Mouse (Mus musculus): ENCODE results near the gene Tmem218.

The Tmem218 gene

DNA sequence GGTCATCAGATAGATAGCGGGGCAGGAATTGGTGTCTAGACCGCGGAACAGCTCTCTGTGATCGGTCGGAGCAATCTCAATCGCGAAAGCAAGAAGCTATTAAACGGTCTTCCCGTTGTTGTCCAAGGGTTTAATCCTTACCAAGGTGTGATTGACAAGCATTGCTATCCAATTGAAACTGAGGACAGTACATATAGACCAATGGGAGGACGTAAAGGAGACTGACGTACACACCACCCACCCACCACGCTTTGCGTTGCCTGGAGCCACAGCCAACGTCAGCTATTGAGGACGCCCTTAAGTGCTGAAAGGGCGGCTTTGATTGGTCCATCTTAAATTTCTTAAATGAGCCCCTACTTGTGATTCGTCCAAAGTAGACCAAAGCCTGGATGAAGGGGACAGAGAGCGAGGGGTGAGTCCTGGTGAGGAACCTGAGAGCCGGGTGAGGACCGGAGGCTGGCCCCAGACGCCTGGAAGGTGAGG is at the start of gene Tmem218:
Gene Tmem218 (plus strand): TSS at position 295 of the 483 bp plus-strand sequence.
- POLR2A ChIA-PET: interaction anchor here in 3 of 4 experiments (0.6 to 1.9 kb wide), 38 partner anchors 9 to 482 kb away, joined by 3 to 8 read pairs (median 4); partner anchors contain the start of genes Ccdc15 (in 1 of the 3), Pknox2 (in 1 of the 3) and Tbrg1 (in 1 of the 3)
- CTCF ChIA-PET: interaction anchor here (0.9 to 1.5 kb wide), 8 partner anchors 22 to 313 kb away, joined by 3 to 5 read pairs (median 4); partner anchors contain the start of gene Slc37a2 (in 1 of the 4)

DNA sequence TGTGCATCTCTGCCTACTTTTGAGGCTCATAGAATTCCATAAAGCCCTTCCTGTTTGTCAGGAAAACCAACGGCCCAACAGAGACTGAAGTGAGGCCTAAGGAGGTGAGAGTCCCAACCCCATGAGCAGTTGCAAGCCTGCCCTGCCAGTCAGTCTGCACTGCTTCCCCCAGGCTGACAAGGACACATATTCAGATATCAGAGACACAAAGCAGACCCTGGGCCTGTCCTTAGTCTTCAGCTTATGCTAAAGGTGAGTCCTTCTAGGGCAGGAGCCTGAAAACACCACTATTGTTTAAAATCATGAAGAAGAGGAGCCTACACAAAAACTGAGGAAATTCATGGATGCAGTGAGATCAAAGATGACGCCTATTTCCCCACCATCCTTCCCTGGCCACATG is 47.3 kb upstream of the Tmem218 start:
- ChIA-PET CTCF (interaction anchor here in 2 of 4 experiments (0.9 to 1.3 kb wide), 3 partner anchors 17 to 187 kb away, joined by 3 read pairs; no protein-coding TSS in a partner anchor), POLR2A (interaction anchor here in 1 of 4 experiments (1.0 kb wide), 1 partner anchor 340 kb away, joined by 3 read pairs; no protein-coding TSS in a partner anchor)

DNA sequence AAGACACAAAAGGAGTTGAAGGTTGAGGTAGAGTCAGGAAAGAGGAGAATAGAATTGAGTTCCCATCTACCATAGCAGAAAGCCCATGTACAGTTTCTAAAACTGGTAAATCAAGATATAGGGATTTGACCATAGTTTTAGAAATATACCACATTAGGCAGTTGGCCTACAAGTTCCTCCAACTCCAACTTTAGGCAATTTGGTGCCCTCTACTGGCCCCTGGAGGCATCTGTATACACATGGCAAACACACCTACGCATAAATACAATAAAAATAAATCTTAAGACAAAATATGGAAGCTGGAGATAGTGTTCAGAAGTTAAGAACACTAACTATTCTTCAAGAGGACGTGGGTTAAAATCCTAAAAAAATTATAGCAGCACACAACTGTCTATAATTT is 41.1 kb upstream of the Tmem218 start:
- ChIA-PET CTCF (interaction anchor here in 2 of 4 experiments (0.6 kb wide), 2 partner anchors 213 to 254 kb away, joined by 3 read pairs; no protein-coding TSS in a partner anchor), POLR2A (no interaction called here)

DNA sequence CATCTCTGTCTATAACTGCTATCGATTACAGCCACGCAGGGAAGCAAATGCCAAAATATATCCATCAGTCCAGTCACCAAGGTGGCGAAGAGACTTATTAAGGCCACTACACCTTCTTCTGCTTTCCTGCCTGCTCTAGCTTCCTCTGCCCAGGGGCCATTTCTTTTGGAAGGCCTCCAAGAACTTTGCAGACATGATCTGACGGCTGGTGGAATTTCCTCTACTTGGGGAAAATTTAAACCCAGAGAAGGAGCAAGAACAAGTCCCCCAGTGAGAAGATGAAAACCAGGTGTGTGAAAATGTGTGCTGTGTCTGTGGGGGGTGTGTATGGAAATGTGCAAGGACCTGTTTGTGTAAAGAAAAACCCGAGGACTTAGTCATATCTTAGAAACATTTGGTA is 34.6 kb upstream of the Tmem218 start:
- ChIA-PET POLR2A (no interaction called here), CTCF (interaction anchor here in 1 of 4 experiments (1.1 kb wide), 1 partner anchor 200 kb away, joined by 4 read pairs; no protein-coding TSS in a partner anchor)

DNA sequence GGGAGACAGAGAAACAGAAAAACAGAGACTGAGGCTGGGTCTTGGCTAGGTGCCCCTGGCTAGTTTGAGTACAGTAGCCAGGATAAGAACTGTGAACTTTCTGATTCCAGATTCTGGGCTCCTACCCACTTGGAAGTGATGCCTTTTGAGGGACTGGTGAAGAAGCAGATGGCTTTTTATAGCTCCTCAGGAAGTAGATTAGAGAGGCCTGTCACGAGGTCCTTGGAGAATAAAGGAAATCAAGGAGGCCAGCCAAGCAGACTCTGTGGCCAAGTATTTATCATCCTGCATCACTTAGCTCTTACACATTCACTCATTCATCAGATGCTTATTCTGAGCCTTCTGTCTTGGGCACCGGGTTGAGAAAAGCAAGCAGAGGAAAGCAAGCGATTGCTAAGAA is 32.0 kb upstream of the Tmem218 start:
- POLR2A ChIA-PET: interaction anchor here in 2 of 4 experiments (0.6 to 1.0 kb wide), 2 partner anchors 13 to 37 kb away, joined by 3 to 4 read pairs; no protein-coding TSS in a partner anchor
- CTCF ChIA-PET: interaction anchor here in 2 of 4 experiments (0.6 to 1.8 kb wide), 5 partner anchors 41 to 242 kb away, joined by 3 to 7 read pairs (median 4); no protein-coding TSS in a partner anchor

DNA sequence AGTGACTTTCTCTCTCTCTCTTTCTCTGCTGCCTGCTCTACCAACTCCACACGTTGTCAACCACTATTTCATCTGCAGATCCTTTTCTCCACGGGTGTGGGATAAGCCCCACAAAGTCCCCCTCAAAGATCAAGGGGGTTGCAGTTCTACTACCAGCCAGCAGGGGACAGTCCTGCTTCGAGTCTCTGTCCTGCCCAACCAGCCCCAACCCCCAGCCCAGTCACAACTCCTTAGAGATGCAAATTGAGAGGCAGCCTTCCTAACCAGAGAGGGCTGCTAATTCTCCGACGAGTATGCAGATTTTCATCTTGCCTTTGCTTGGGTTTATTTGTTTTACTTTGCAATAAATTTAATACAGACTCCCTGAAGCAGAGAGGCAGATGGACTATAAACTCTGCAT is 30.9 kb upstream of the Tmem218 start:
- ChIA-PET CTCF (interaction anchor here in 2 of 4 experiments (0.7 to 1.2 kb wide), 2 partner anchors 52 to 211 kb away, joined by 3 read pairs; no protein-coding TSS in a partner anchor), POLR2A (no interaction called here)

DNA sequence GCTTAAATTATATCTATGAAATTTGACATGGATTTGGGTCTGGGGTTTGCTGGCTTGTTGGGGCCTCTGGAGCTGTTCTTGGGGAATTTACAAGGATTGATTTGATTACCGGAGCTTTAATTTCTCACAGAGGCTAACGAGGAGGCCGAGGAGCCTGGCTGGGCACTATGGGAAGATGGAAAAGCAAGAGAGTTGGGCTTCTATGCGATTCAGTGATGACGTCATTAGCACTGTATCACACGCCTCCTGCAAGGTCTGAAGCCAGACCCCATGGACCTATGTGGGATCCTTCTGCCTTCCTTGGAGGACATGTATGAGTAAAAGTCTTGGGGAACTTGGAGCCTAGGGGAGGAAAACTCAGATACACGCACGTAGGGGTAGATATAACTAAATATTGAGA is 30.5 kb upstream of the Tmem218 start:
- ChIA-PET POLR2A (no interaction called here), CTCF (interaction anchor here in 3 of 4 experiments (0.7 to 1.3 kb wide), 3 partner anchors 52 to 287 kb away, joined by 3 read pairs; no protein-coding TSS in a partner anchor)

DNA sequence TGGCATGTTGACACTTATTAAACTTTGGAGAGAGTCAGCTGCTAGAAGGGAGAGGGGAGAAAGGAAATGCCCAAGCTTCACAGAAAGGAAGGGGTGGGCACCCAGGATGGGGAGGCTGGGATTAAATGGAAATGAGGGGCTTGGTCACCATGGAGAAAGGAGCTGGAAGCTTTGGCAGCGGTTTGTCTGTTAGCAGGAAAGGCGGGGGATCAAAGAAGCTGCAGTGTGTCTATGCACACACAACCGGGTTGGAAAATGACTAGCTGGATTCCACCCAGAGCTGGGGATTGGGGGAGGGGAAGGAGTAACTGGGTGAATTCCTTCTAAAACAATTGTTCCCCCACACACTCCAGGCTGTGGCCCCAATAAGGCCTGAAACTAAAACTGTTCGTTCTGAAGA is 29.1 kb upstream of the Tmem218 start:
- CTCF ChIA-PET: interaction anchor here in 3 of 4 experiments (0.8 to 1.5 kb wide), 8 partner anchors 50 to 457 kb away, joined by 3 to 4 read pairs (median 3); no protein-coding TSS in a partner anchor
- POLR2A ChIA-PET: interaction anchor here in 2 of 4 experiments (0.5 to 1.2 kb wide), 4 partner anchors 8 to 70 kb away, joined by 3 to 4 read pairs (median 3); no protein-coding TSS in a partner anchor

DNA sequence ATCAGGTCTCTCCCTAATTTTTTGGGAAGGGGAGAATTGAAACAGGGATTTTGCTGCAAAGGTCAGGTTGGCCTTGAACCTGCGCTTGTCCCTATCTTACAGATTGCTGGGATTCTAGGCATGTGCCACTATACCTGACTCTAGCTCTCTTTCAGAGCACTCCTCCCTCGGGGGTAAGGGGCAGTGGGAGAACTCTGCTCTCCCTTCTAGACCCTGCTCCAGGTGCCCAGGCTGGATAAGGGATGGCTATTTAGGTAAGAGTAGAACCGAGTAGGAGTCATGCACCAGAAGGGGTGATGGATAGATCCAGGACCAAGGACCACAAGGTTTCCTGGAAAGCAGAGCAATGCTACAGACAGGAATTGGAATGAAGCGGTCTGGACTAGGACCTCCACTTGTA is 28.4 kb upstream of the Tmem218 start:
- CTCF ChIA-PET: interaction anchor here in 2 of 4 experiments (0.9 to 1.5 kb wide), 5 partner anchors 49 to 456 kb away, joined by 3 to 4 read pairs (median 3); no protein-coding TSS in a partner anchor
- POLR2A ChIA-PET: interaction anchor here in 2 of 4 experiments (1.0 to 1.2 kb wide), 3 partner anchors 9 to 70 kb away, joined by 3 to 4 read pairs (median 3); no protein-coding TSS in a partner anchor

DNA sequence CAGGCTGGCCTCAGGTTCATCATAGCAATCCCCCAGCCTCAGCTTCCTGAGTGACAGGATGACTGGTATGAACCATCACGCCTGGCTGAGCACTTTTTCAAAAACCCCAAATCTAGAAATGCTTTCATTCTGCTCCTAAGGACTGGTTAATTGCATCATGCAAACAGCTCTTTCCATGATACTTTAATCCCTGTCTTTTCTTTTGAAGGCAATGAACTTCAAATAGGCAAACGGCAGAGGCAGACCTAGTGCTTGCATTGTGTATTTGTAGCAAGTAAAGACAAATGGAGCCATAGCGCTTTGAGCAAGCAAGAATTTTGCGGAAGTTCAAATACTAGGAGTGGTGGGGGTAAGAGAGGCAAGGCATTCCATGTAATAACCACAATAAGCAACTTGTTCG is 26.4 kb upstream of the Tmem218 start:
- ChIA-PET CTCF (no interaction called here), POLR2A (interaction anchor here in 1 of 4 experiments (0.5 to 1.0 kb wide), 2 partner anchors 25 to 48 kb away, joined by 3 to 6 read pairs; no protein-coding TSS in a partner anchor)

DNA sequence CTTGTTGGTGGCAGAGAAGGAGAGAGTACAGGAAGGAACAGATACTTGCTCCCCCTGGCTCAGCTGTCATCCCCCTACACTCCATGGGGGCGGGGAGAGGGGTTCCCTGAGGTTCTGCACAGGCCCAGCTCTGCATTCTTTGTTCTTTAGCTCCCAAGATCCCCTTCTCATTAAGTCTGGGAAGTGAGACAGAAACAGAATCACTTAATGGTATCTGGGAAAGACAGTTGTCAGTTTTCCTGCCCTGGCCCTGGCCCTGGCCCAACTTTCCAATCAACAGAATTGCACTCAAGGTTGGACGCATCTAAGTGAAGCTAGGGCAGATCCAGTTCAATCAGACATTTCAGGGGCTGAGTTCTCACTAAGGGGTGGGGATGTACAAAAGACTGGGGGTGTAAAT is 24.8 kb upstream of the Tmem218 start:
- ChIA-PET CTCF (interaction anchor here (0.6 to 2.2 kb wide), 17 partner anchors 8 to 1770 kb away, joined by 3 to 21 read pairs (median 4); partner anchors contain the start of gene Tmem218 (in 1 of the 4)), POLR2A (interaction anchor here in 3 of 4 experiments (0.6 to 1.0 kb wide), 5 partner anchors 21 to 223 kb away, joined by 3 to 12 read pairs (median 4); partner anchors contain the start of gene Tmem218 (in 1 of the 3))

DNA sequence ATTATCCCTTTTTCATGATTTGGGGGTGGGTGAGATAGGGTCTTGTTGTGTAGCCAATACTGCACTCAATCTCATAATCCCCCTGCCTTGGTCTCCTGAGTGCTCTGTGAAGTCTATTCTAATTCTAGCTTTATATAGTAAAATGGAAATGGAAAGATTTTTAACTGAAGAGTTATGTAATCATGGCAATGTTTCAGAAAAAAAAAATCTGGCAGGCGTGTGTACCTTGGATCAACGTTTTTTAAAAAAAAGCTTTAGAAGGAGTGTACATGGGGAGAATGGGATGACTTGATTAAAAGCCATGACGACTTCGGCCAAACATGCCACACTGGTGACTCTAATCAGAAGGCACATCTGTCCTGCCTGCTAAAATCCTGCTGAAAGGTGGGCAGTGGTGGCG is 20.6 kb upstream of the Tmem218 start:
- CTCF ChIA-PET: no interaction called here
- POLR2A ChIA-PET: interaction anchor here in 2 of 4 experiments (1.4 to 2.4 kb wide), 2 partner anchors 10 to 20 kb away, joined by 3 to 6 read pairs; partner anchors contain the start of gene Tmem218 (in 1 of the 2)

DNA sequence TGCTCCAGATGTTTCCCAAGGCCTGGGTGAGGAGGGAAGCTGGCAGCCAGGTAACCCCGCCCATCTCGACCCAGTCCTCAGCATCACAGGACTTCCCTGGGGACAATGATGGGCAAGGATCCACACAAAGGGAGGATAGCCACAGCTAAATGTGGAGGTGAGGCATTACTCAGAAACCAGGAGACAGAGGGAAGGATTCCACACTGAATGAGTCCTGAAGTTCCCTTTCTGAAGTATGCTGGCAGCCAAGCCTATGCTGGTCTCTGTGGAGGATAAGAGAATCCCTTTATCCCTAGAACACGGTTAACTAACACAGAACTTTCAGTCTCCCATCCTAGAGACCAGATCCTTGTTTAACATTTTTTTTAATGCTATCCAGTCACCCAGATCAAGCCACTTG is 20.0 kb upstream of the Tmem218 start:
- ChIA-PET POLR2A (interaction anchor here in 2 of 4 experiments (1.4 to 2.4 kb wide), 2 partner anchors 9 to 20 kb away, joined by 3 to 6 read pairs; partner anchors contain the start of gene Tmem218 (in 1 of the 2)), CTCF (no interaction called here)

DNA sequence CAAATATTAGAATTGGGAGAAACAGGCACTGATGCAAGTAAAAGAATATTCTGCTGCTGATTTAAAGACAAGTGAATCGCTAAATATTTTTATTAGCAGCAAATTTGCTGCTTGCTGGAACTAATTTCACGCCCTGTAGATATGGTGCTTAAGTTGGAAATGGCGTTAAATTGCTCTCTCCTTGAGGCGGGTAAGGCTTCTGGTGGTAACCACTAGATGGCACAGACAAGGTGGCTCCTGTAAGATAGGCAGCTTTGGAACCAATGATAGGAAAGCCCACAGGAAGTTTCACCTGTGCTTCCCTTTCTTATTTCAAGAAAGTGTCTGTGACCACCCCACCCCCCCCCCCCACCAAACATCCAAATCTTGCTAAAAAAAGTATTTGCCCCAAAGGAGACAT is 11.0 kb upstream of the Tmem218 start:
- POLR2A ChIA-PET: interaction anchor here in 2 of 4 experiments (0.8 to 2.2 kb wide), 3 partner anchors 9 to 11 kb away, joined by 3 to 6 read pairs (median 5); partner anchors contain the start of gene Tmem218 (in 1 of the 2)
- CTCF ChIA-PET: no interaction called here

DNA sequence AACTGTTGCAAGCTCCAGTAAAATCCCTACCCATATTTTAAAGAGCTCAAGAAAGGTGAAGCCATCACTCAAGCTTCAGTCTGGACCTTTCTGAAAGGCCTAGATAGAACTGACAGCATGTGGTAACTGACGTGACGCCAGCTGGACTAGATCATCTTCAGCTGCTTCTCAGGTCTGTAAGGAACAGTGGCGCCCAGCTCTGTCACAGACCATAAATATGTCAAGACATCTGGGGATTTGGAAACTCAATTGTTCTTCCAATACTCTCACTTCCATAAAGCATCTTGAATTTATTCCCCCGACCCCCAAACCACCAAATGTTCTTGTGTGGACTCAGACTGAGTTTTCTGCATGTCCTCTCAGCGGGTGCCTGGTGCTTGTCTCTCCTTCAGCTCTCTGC is 7.6 kb upstream of the Tmem218 start:
- ChIA-PET CTCF (no interaction called here), POLR2A (interaction anchor here in 1 of 4 experiments (0.6 kb wide), 1 partner anchor 28 kb away, joined by 7 read pairs; no protein-coding TSS in a partner anchor)

DNA sequence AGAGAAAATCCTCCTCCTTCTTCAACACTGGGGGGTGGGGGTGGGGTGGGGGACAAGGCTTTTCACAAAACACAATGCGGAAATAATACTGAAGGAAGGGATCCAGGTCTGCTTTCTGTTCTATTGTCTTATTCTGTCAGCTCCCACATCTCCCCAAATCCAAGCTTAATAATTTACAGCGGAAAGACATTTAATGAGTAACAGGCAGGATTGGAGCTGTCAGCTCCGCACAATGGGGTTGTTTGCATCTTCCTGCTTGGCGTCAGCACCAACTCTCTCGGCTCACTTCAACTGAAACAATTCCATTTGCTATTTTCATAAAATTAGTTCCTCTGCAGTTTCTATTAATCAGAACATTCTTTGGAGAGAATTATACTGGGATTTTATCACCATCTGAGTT is 4.1 kb upstream of the Tmem218 start:
- POLR2A ChIA-PET: interaction anchor here in 1 of 4 experiments (1.4 kb wide), 2 partner anchors 17 to 21 kb away, joined by 4 read pairs; no protein-coding TSS in a partner anchor

DNA sequence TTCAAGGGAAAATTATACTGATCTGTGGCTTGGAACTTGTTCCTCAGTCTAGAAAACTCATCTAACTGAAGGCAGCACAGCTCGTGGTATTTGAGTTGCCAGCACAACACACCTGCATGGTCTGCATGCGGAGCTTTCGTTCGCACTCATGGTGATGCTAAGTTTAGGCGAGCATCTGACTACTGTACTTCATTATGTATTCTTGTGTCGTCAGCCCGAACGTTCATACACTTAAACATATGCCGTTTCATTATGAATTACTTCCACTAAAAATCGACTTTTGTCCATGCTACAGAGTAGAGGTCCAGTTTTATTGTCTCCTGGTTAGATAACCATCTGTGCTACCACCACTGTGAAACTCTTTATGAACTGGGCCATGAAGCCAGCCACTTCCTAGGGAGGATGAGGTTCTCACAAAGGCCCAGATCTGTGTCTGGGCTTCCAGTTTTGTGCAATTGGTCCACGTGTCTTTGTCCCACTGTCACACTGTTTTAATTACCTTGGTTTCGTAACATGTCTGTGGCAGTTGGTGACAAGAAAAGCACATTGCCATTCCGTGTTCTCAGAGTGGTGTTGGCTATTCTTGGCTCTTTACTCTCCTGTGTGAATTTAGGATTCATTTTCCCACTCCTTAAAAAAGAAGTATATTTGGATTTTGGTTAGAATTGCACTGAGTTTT is 5.2 kb downstream of the Tmem218 start:
- POLR2A ChIA-PET: interaction anchor here in 1 of 4 experiments (1.1 kb wide), 1 partner anchor 15 kb away, joined by 3 read pairs; no protein-coding TSS in a partner anchor

More for the DNA sequence above, 4.1 kb upstream of the Tmem218 start:
- CTCF ChIA-PET: no interaction called here

DNA sequence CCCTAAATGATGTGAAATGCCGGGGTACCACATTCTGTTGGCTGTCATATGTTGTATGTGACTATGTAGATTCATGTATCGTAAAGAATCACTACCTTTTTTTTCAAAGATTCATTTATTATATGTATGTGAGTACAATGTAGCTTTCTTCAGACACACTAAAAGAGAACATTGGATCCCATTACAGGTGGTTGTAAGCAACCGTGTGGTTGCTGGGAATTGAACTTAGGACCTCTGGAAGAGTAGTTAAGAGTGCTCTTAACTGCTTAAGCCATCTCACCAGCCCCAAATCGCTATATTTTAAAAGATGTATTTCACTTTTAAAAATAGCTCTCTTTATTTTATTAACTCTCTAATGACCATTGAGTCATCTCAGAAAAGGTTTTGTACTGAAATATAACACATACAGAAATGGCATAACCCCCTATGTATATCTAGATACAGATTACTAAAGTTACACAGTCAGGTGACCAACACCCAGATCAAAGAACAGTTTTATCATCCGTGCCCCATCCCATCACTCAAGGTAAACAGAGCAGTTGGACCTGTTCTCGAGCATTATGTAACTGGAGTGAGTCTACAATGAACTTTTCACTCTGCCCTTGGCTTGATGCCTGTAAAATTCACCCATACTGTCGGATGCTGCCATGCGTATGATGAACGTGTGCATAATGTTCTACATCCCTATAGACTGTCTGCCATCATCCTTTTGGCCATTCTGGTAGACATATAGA is 6.5 kb downstream of the Tmem218 start:
- ChIA-PET CTCF (interaction anchor here in 1 of 4 experiments (0.7 kb wide), 1 partner anchor 241 kb away, joined by 6 read pairs; no protein-coding TSS in a partner anchor), POLR2A (no interaction called here)

More for the DNA sequence above, 5.2 kb downstream of the Tmem218 start:
- CTCF ChIA-PET: no interaction called here
